Mouse (Mus musculus) cerebellum, adult 2 months (tissue): ENCODE measurements around the gene Calb2. TPM values are rescaled to one million over a fixed set of nuclear protein-coding genes. Genes with fewer than 3 reads are reported as not detected.

Experiments used
- DNase-seq, 2 experiments: peaks; one replicate each; pipeline ENCODE4 v3.0.0; 2021
- H3K27ac ChIP-seq: fragments of 200-500 bp; 2 replicates; pipeline ENCODE4 v1.5.1; 2012; ENCODE audit warnings: low read length, control low read depth, inconsistent platforms; ENCODE audit not compliant: insufficient read depth
- H3K27me3 ChIP-seq: fragments of 200-500 bp; 2 replicates; pipeline ENCODE4 v1.6.1; 2012; ENCODE audit warnings: inconsistent platforms, mild to moderate bottlenecking, low read length, moderate library complexity; ENCODE audit not compliant: control insufficient read depth, insufficient read depth
- H3K4me1 ChIP-seq: fragments of 200-500 bp; 2 replicates; pipeline ENCODE4 v1.6.1; 2011; ENCODE audit warnings: low read length; ENCODE audit not compliant: control insufficient read depth, insufficient read depth
- H3K4me3 ChIP-seq: fragments of 200-500 bp; replicated peaks from 2 replicates; pipeline ENCODE3; 2011; ENCODE audit warnings: mild to moderate bottlenecking, low read depth, low read length, control low read depth; ENCODE audit not compliant: insufficient read depth
- CTCF ChIP-seq: fragments of 200-500 bp; IDR thresholded peaks from 2 replicates; pipeline ENCODE4 v1.5.1; 2011; ENCODE audit warnings: low read depth, mild to moderate bottlenecking, control low read depth, low read length, moderate library complexity, borderline replicate concordance; ENCODE audit not compliant: insufficient read depth
- POLR2A ChIP-seq: fragments of 200-500 bp; IDR thresholded peaks from 2 replicates; pipeline ENCODE4 v1.6.1; 2011; ENCODE audit warnings: low read length, control low read depth, borderline replicate concordance; ENCODE audit not compliant: insufficient read depth
- WGBS: fragments of 180-500 bp; shearing (Covaris S2); methylation state at CpG from one replicate; pipeline ENCODE4 v1.1.7; 2018; 5-methylcytosine and 5-hydroxymethylcytosine counted together
- polyA plus RNA-seq: library from polyadenylated mRNA; depleted of rRNA; stranded (reverse); fragments of >200 nt; gene quantifications from 2 replicates; pipeline ENCODE4 v1.2.3, GENCODE M21; 2012; rRNA removed

Calb2 gene
- 542 and 550 TPM in 2 replicates for polyA plus RNA-seq

DNA sequence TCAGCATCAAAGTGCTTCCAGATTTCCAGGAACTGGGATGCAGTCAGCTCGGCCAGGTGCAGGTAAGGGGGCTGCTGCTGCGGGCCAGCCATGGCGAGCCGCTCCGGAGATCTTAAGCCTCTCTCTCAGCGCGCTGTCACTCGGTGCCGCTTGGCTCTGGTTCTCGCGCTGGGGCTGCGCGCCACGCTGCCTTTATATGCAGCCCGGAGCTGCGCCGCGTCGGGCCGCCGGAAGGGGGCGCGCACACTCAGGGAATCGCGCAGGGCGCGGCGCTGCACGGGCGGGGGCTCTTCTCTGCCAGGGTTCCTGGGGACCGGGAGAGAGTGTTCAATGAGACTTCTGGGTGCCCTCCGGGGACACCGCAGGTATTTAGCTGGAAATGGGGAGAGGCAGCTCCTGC is at the start of gene Calb2:
TSS of gene Calb2 (minus strand) at position 165 of the 400 bp plus-strand sequence.
- Histone ChIP-seq H3K27ac (peak within 1 kb of the TSS; percentile 96), H3K4me1 (peaks cover 35% of the 10 kb centered on the region), H3K27me3 (no peaks in the 10 kb centered on the region), H3K4me3 (peak within 1 kb of the TSS; percentile 82)
- peak; percentile 88 to 92 for DNase-seq
- WGBS, result under 1% methylated on average over 33 of the region's 33 CpGs
- TF ChIP-seq CTCF, result peak; percentile 79
- peak; percentile 93 for TF ChIP-seq POLR2A

DNA sequence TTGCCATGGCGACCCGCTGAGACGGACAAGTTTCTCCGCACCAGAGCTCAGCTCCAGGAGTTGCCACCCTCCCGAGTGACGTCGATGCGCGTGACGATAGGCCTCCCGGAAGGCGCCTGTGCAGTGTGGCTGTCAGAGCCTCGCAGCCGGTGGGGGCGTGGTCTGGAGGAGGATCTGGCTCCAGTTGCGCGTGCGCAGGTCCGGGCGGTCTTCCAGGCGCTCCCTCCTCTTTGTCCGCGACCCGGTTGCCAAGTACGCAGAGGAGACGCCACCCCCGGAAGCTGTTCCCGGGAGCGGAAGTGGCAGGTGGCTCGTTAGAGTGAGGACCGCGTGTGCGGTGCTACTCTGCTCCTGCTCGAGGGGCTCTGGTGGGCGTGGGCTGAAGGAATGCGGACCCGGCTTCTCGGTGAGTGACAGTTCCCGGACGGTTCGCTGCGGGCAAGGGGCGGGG is 49.7 kb upstream of the Calb2 start:
- WGBS, result under 1% methylated on average over 43 of the region's 43 CpGs
- no peaks in the 10 kb centered on the region for H3K27me3 ChIP-seq
- H3K27ac ChIP-seq, result peak overlapping the region; percentile 9; the same call in 1 of the 2 replicates
- peak; percentile 100 for DNase-seq
- peaks cover 4% of the 10 kb centered on the region for H3K4me1 ChIP-seq
- no peak for TF ChIP-seq CTCF
- TF ChIP-seq POLR2A, result peak; percentile 79; the same call in 1 of the 2 replicates
- peak overlapping the region; percentile 75 for H3K4me3 ChIP-seq

DNA sequence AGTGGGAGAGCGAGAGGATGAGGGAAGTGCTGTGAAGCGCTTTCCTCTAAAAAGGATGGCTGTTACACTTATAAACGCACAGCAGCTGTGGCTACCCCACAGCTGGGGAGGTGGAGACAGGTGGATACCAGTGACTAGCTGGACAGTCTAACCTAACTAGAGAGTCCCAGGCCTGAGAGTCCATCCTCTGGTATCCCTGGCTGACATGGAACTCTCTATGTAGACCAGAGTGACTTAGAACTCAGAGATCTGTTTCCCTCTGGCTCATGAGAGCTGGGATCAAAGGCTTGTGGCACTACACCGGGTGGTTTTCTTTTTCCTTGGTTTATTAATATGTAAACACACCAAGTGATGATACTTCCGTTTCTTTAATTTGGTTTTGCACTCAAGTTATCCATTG is 49.2 kb upstream of the Calb2 start:
- Histone ChIP-seq H3K27ac (peak overlapping the region; percentile 41; the same call in 1 of the 2 replicates), H3K4me1 (peaks cover 4% of the 10 kb centered on the region), H3K27me3 (no peaks in the 10 kb centered on the region), H3K4me3 (peak overlapping the region; percentile 56)
- TF ChIP-seq CTCF (no peak), POLR2A (no peak)
- peak in 1 of 2 experiments; percentile 41 for DNase-seq
- 42% methylated on average over 5 of the region's 5 CpGs for WGBS

DNA sequence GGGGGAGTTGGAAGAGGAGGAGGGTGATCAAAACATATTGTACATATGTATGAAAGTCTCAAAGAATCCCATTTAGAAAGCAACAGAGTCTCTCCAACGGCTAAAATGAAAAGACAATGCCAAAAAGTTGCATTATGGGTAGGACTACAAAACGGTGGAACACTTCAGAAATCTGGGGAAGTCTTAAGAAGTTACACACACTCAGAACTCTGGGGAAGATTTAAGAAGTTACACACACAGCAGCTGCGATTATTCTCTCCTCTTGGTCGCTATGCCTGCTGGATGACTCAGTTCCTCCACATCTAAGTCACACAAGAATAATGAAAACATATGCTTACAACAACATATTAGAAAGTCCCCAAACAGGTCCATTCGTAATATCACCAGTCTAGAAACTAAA is 48.2 kb upstream of the Calb2 start:
- no peak overlapping the region for H3K27ac ChIP-seq
- WGBS, result 85% methylated on average over 5 of the region's 5 CpGs
- no peaks in the 10 kb centered on the region for H3K27me3 ChIP-seq
- TF ChIP-seq CTCF (no peak), POLR2A (no peak)
- H3K4me3 ChIP-seq, result no peak overlapping the region
- H3K4me1 ChIP-seq, result peaks cover 4% of the 10 kb centered on the region
- DNase-seq, result no peak

DNA sequence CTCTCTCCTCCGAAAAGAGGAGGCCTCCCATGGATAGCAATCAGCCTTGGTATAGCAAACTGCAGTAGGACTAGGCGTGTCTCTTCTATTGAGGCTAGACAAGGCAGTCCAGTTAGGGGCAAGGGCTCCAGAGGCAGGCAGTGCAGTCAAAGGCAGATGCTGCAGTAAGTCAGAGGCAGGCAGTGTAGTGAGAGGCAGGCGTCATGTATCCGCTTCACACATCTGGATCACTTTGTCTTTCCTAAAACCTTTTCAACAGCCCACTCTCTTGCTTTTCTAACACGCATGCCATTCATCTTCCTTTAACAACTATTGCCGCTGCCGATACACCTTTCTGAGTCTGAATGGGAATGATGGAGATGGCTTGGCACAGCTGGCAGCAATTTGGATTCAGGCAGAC is 47.4 kb upstream of the Calb2 start, which contains the start of gene Cmtr2:
TSS of gene Cmtr2 (plus strand) at position 301 of the 400 bp plus-strand sequence.
- TF ChIP-seq CTCF, result no peak
- no peak for TF ChIP-seq POLR2A

DNA sequence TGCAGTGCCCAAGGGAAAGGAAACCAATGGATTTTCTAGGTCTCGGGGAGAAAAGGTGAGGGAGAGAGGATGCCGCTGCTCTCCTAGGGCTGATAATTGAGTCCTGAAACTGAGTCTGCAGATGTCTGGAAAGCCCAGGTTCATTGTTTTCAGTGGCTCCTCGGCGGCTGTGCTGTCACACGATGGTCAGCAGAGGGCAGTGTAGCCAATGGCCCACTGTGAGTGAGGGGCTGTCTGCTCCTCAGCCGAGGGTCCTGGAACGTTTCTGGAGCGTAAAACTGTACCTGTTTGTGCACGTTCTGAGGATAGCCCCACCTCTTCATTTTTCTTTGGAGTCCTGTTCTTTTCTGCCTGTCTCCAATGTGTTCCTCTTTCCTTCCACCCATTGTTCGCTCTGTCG is 33.8 kb upstream of the Calb2 start:
- 37% methylated on average over 11 of the region's 11 CpGs for WGBS
- DNase-seq, result no peak
- H3K4me3 ChIP-seq, result no peak overlapping the region
- TF ChIP-seq POLR2A (no peak), CTCF (peak; percentile 56)
- H3K27ac ChIP-seq, result no peak overlapping the region
- H3K4me1 ChIP-seq, result no peaks in the 10 kb centered on the region
- no peaks in the 10 kb centered on the region for H3K27me3 ChIP-seq

More for the DNA sequence above, 47.4 kb upstream of the Calb2 start, which contains the start of gene Cmtr2:
- H3K4me3 ChIP-seq, result no peak within 1 kb of the TSS
- DNase-seq, result no peak
- no peak within 1 kb of the TSS for H3K27ac ChIP-seq
- H3K27me3 ChIP-seq, result no peaks in the 10 kb centered on the region
- 76% methylated on average over 7 of the region's 7 CpGs for WGBS
- peaks cover 4% of the 10 kb centered on the region for H3K4me1 ChIP-seq

DNA sequence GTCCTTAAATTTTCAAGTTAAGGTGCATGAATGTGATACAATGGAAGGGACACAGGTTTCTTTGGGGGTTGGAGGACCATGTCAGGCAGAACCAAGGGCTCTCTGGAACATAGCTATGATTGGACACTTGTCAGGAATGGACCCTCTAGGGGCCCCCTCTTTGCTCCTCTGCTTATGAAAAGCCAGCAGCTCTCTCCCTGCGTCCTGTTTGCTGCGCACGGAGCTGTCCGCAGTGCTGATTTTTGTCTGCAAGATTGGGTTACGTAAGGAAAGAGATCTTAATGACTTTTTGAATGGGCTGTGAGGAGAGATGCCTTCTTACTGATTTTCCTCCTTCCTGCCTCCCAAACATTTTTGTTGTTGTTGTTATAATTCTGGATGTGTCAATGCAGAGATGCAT is 28.7 kb upstream of the Calb2 start:
- Histone ChIP-seq H3K4me1 (no peaks in the 10 kb centered on the region), H3K27ac (no peak overlapping the region), H3K4me3 (no peak overlapping the region), H3K27me3 (no peaks in the 10 kb centered on the region)
- TF ChIP-seq POLR2A, result no peak
- WGBS, result 53% methylated on average over 5 of the region's 5 CpGs
- DNase-seq, result no peak

DNA sequence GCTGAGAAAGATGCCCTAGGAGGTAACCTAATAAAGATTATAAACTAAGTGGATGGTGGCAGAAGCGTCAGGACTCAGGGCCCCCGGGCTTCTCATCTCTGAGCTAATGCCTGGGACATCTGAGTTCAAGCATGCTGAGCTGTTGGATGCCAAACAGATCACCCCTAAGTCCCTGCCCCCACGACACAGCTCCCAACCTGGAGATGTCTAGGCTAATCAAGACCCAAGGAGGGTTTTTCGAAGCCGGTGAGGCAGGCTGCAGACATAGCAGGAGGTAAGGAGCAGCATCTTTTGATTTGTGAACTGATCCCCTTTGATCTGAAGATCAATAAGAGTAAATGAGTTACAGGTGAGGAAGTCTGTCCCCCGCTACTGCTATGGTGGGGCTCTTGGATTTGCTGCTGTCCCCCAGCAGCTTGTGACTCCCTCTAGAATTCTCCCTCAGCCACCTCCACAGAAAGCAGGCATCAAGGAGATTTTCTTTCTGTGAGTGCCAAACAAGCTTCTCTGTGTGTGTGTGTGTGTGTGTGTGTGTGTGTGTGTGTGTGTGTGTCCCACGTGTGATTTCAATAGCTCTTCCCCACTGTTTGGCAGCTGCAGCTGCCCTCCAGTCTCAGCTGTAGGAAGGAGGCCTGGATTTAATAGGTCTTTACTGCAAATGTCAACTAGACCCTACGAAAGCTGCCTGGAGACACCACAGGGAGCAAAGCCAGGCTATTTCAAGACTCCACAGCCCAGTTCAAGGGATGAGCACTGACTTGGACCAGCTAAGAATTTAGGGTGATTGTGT is 21.1 kb upstream of the Calb2 start:
- Histone ChIP-seq H3K27ac (no peak overlapping the region), H3K4me1 (peaks cover 3% of the 10 kb centered on the region; the same call in 1 of the 2 replicates), H3K4me3 (no peak overlapping the region), H3K27me3 (no peaks in the 10 kb centered on the region)
- no peak for TF ChIP-seq POLR2A
- no peak for TF ChIP-seq CTCF
- WGBS, result 49% methylated on average over 8 of the region's 8 CpGs
- no peak for DNase-seq
